Mouse (Mus musculus): ENCODE results near the gene Zcchc12. TPM values are rescaled to one million over a fixed set of nuclear protein-coding genes. Genes with fewer than 3 reads are reported as not detected.

Gene Zcchc12
- polyA plus RNA-seq, 1 experiment, result 35.6 TPM

GRCm38 (mm10) chrX:36235652-36236051 lies 39.9 kb downstream of the Zcchc12 start:
- H3K4me3 ChIP-seq (replicated peaks; ENCODE audit: insufficient read depth, low read depth, low read length), result no peak overlapping the region
- H3K27ac ChIP-seq (ENCODE audit: insufficient read depth, low read length), result no peak overlapping the region
- no peaks in the 10 kb centered on the region for H3K27me3 ChIP-seq (ENCODE audit: control insufficient read depth, insufficient read depth, low read length)
- DNase-seq, result no peak
- H3K4me1 ChIP-seq (ENCODE audit: control insufficient read depth, insufficient read depth, low read length), result no peaks in the 10 kb centered on the region
- TF ChIP-seq CTCF (IDR thresholded peaks at IDR 0.05; ENCODE audit: borderline replicate concordance, insufficient read depth, low read depth, low read length) (no peak), POLR2A (IDR thresholded peaks at IDR 0.05; ENCODE audit: borderline replicate concordance, insufficient read depth, low read length) (no peak)
- 53% methylated on average over 6 of the region's 6 CpGs for WGBS

Other genes with a start within 250 kb of the Zcchc12 start
- 2.3 and 3.0 TPM in 2 replicates for gene Il13ra1, start 83.8 kb upstream of the Zcchc12 start, polyA plus RNA-seq (2012; rRNA removed)
- 5.6 and 5.8 TPM in 2 replicates for gene Lonrf3, start 132.4 kb downstream of the Zcchc12 start, polyA plus RNA-seq (2012; rRNA removed)
- not detected in 2 replicates for gene Gm6268, start 205.4 kb downstream of the Zcchc12 start, polyA plus RNA-seq (2012; rRNA removed)